Mouse (Mus musculus) lung, postnatal 0 days (tissue): ENCODE measurements around the gene Mical2. TPM values are rescaled to one million over a fixed set of nuclear protein-coding genes. Genes with fewer than 3 reads are reported as not detected.

Experiments used
- ATAC-seq: fragments of 200-750 bp; cut with Nextera tagmentation; 2 replicates; pipeline ENCODE4 v1.8.0; 2017; ENCODE audit warnings: moderate library complexity
- DNase-seq: peaks from one replicate; pipeline ENCODE4 v3.0.0-alpha.2; 2016; ENCODE audit warnings: low spot score
- H3K27ac ChIP-seq: fragments of 300-500 bp; sonication (generic); 2 replicates; pipeline ENCODE4 v1.5.1; 2014; ENCODE audit warnings: antibody characterized with exemption, mild to moderate bottlenecking, low read length, mixed read lengths
- H3K27me3 ChIP-seq: fragments of 300-500 bp; sonication (generic); replicated peaks from 2 replicates; pipeline ENCODE4 v1.6.1; 2014; ENCODE audit warnings: low read length, mixed read lengths; ENCODE audit not compliant: insufficient read depth
- H3K36me3 ChIP-seq: fragments of 300-500 bp; sonication (generic); 2 replicates; pipeline ENCODE4 v1.6.1; 2014; ENCODE audit warnings: low read length, mixed read lengths; ENCODE audit not compliant: insufficient read depth
- H3K4me1 ChIP-seq: fragments of 300-500 bp; sonication (generic); 2 replicates; pipeline ENCODE4 v1.6.1; 2014; ENCODE audit warnings: antibody characterized with exemption, low read depth, low read length, mixed read lengths; ENCODE audit not compliant: insufficient read depth
- H3K4me2 ChIP-seq: fragments of 300-500 bp; sonication (generic); replicated peaks from 2 replicates; pipeline ENCODE4 v1.6.1; 2014; ENCODE audit warnings: low read depth, mild to moderate bottlenecking, low read length, moderate library complexity, mixed read lengths
- H3K4me3 ChIP-seq: fragments of 300-500 bp; sonication (generic); 2 replicates; pipeline ENCODE4 v1.5.1; 2014; ENCODE audit warnings: low read depth, low read length
- H3K9ac ChIP-seq: fragments of 300-500 bp; sonication (generic); replicated peaks from 2 replicates; pipeline ENCODE4 v1.6.1; 2014; ENCODE audit warnings: low read depth, mild to moderate bottlenecking
- H3K9me3 ChIP-seq: fragments of 300-500 bp; sonication (generic); 2 replicates; pipeline ENCODE4 v1.6.1; 2016; ENCODE audit warnings: low read length, mixed read lengths
- CTCF ChIP-seq: IDR thresholded peaks from 2 replicates; pipeline ENCODE4 v1.5.1; 2016; ENCODE audit warnings: antibody characterized with exemption, mild to moderate bottlenecking
- EP300 ChIP-seq: IDR thresholded peaks from 2 replicates; pipeline ENCODE4 v1.6.1; 2016; ENCODE audit warnings: antibody characterized with exemption, mild to moderate bottlenecking, control low read depth
- WGBS: fragments of 180-500 bp; shearing (Covaris S2); extraction: QIAGEN DNeasy Blood & Tissue Kit; methylation state at CpG from one replicate; pipeline ENCODE4 v1.1.7; 2014; 5-methylcytosine and 5-hydroxymethylcytosine counted together
- polyA plus RNA-seq: library from polyadenylated mRNA; unstranded; fragments of >200 nt; fragmentation: Nextera tagmentation; extraction: Ambion mirVana; gene quantifications from 2 replicates; pipeline ENCODE4 v1.2.1, GENCODE M21; 2015

The Mical2 gene
- polyA plus RNA-seq, 1 experiment from 2014 or later = 19.7 TPM

DNA sequence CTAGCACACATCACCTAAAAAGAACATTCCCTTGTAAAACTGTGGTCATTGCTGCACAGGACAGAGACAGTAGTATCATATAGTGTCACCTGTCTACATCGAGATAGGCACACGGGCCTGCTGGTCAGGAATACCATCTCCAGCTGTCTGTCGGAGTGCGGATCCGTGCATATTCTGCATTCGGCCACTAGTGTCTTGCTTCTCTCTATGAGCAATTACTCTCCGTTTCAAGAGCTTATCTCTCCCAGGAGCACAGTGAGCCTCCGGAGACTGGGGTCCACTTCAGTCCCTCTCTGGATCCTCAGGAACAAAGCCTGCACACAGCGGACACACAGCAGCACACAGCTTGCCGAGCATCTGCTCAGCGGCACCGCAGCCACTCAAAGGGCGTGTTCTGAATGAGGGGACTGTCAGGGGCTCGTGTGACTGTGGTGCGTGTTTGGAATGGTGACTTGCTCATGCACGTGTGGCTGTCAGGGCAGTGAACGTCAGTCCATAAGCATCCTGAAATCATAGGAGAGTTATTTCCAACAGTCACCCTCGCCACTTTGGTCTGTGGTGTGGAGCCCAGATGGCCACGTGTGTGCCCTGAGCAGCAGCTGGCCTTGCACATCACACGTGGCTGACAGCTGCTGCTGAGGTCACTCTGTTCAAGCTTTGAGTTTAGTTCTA lies 3.3 kb downstream of the Mical2 start:
- H3K9ac ChIP-seq = no peak overlapping the region
- ATAC-seq (0 out of 2 replicates have a peak, but pooled peaks have one; percentile 1), DNase-seq (peak; percentile 49)
- H3K36me3 ChIP-seq = no peaks in the 10 kb centered on the region
- H3K4me1 ChIP-seq = peaks cover 11% of the 10 kb centered on the region; the same call in 1 of the 2 replicates
- no peak overlapping the region for H3K4me3 ChIP-seq
- peak overlapping the region; percentile 17; the same call in 1 of the 2 replicates for H3K4me2 ChIP-seq
- TF ChIP-seq EP300 (no peak), CTCF (peak; percentile 11; the same call in 1 of the 2 replicates)
- H3K9me3 ChIP-seq = no peaks in the 10 kb centered on the region
- no peaks in the 10 kb centered on the region for H3K27me3 ChIP-seq
- H3K27ac ChIP-seq = no peak overlapping the region
- WGBS = 38% methylated on average over 20 of the region's 20 CpGs

DNA sequence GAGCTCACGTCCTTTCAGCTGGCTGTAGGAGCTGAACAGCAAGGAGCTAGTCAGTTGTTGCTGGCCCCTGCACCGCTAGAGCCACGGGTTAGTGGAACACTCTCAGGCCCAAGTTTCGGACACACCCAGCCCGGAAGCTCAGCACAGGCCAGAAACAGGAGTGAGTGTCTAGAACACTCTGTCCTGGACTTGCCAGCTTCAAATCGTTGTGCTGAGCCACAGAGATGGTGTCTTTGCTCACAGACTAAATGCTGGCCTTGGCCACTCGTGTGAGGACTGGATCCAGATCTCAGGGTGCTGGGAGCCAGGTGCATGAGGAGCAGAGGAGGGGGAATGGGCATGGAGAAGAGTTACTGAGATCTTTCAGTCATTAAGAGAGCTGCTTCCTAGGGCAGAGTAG lies 6.1 kb downstream of the Mical2 start:
- no peak; the same call in 1 of the 2 replicates for ATAC-seq
- Histone ChIP-seq H3K4me3 (no peak overlapping the region), H3K27me3 (no peaks in the 10 kb centered on the region), H3K9me3 (no peaks in the 10 kb centered on the region), H3K4me2 (no peak overlapping the region), H3K4me1 (peaks cover 11% of the 10 kb centered on the region; the same call in 1 of the 2 replicates), H3K36me3 (no peaks in the 10 kb centered on the region), H3K27ac (no peak overlapping the region), H3K9ac (no peak overlapping the region)
- DNase-seq = no peak
- TF ChIP-seq EP300 (no peak), CTCF (no peak)
- WGBS = 43% methylated on average over 7 of the region's 7 CpGs

DNA sequence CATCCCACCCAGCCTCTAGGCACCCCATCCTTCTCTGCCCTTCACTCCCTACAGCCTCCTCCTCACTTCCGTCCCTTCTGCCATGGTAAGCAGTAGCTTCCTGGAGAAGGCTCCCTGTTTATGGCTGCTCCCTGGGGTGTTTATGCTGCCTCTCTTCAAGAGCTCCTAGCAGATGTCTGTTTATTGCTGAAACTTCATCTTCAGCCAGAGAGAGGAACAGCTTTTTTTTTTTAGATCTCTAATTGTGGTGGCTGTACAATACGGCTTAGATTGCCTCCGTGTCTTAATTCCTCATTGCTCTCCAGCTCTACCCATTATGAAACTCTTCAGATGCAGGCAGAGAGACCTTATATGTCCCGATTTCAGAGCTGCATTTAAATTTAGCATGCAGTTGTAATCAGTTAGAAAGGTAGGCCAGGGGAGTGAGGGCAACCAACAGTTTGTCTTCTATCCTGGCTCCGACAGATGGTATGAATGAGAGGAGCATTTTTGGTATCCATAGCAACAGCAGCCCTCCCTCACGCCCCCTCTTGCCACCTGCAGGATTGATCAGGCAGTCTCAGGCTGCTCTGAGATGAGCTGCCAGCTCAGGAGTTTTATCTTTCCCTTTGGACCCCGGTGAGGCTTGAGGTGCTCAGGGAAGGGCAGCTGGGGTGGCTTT lies 7.8 kb downstream of the Mical2 start:
- WGBS = 22% methylated on average over 7 of the region's 7 CpGs
- TF ChIP-seq EP300 = peak; percentile 48; the same call in 1 of the 2 replicates
- no peak for TF ChIP-seq CTCF
- DNase-seq (peak; percentile 37), ATAC-seq (peak; percentile 60)
- H3K9ac ChIP-seq = no peak overlapping the region
- H3K36me3 ChIP-seq = no peaks in the 10 kb centered on the region
- no peaks in the 10 kb centered on the region for H3K27me3 ChIP-seq
- no peak overlapping the region for H3K27ac ChIP-seq
- H3K9me3 ChIP-seq = no peaks in the 10 kb centered on the region
- H3K4me3 ChIP-seq = no peak overlapping the region
- no peak overlapping the region for H3K4me2 ChIP-seq
- peaks cover 11% of the 10 kb centered on the region; the same call in 1 of the 2 replicates for H3K4me1 ChIP-seq

DNA sequence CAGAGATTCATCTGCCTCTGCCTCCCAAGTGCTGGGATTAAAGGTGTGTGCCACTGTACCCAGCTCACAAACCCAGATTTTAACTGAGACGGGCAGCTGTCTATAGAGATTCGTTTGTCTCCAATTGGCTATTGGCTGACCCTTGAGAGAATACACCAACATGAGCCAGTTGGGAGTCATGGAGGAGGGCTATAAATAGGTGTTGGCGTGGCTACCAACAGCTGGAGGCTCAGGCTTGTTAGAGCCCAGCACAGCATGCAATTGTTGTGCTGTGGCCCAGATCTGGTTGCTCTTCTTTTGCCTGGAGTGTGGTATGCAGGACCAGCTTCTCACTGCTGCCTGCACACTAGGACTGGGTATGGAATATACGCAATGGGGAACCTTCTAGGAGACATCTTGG lies 8.8 kb downstream of the Mical2 start:
- no peaks in the 10 kb centered on the region for H3K36me3 ChIP-seq
- no peaks in the 10 kb centered on the region for H3K27me3 ChIP-seq
- no peak overlapping the region for H3K4me2 ChIP-seq
- ATAC-seq = no peak
- TF ChIP-seq CTCF (no peak), EP300 (no peak)
- no peak overlapping the region for H3K4me3 ChIP-seq
- H3K27ac ChIP-seq = no peak overlapping the region
- H3K4me1 ChIP-seq = peaks cover 16% of the 10 kb centered on the region; the same call in 1 of the 2 replicates
- no peak overlapping the region for H3K9ac ChIP-seq
- no peaks in the 10 kb centered on the region for H3K9me3 ChIP-seq
- DNase-seq = no peak
- WGBS = 81% methylated on average over 4 of the region's 4 CpGs

DNA sequence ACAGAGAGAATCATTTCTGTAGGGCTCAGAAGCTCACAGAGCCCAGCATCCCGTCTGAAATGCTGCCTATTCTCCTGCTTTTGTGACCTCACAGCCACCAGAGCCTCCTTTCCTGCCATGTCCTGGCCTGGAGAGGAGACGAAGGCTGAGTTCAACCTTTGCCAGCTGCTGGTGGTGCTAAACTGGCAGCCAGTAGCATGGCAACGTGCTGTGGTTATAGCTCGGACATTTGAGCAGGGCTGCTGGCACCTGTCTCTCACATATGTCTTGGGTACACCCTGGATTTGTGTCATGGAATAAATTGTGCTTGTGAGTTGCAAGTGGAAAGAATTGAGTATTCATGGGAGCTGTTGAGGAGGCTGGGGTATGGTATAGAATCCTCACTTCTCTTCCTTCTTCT lies 9.8 kb downstream of the Mical2 start:
- Histone ChIP-seq H3K4me3 (no peak overlapping the region), H3K27ac (no peak overlapping the region), H3K27me3 (no peaks in the 10 kb centered on the region), H3K4me2 (no peak overlapping the region), H3K9ac (no peak overlapping the region), H3K9me3 (no peaks in the 10 kb centered on the region), H3K36me3 (no peaks in the 10 kb centered on the region), H3K4me1 (peaks cover 16% of the 10 kb centered on the region; the same call in 1 of the 2 replicates)
- ATAC-seq (no peak), DNase-seq (no peak)
- TF ChIP-seq EP300 (no peak), CTCF (no peak)
- WGBS = 75% methylated on average over 4 of the region's 4 CpGs

DNA sequence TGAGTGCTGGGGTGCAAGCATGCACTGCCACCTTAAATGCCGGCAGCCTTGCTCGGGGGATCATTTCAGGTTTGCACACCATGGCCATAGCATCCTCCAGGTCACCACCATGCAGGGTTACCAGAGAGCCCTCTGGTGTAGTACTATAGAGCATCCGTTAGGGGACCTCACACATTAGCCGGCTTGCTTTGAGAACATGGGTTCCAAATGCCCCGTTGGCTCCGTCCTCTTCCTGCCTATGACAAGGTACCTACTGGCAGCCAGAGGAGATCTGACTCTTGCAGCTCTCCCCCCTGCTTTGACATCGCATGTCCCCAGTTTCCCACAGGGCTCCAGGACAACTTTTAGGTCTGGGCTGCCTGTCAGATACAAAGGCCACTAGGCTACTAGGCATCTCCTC lies 11.6 kb downstream of the Mical2 start:
- Histone ChIP-seq H3K27ac (0 out of 2 replicates have a peak overlapping the region, but pooled peaks have one; percentile 69), H3K4me1 (peaks cover 24% of the 10 kb centered on the region; the same call in 1 of the 2 replicates), H3K27me3 (no peaks in the 10 kb centered on the region), H3K9me3 (no peaks in the 10 kb centered on the region), H3K4me2 (no peak overlapping the region), H3K4me3 (no peak overlapping the region), H3K36me3 (no peaks in the 10 kb centered on the region), H3K9ac (no peak overlapping the region)
- DNase-seq = no peak
- TF ChIP-seq EP300 (no peak), CTCF (no peak; the same call in 1 of the 2 replicates)
- ATAC-seq = no peak
- 76% methylated on average over 7 of the region's 7 CpGs for WGBS
